Mouse (Mus musculus): ENCODE data around the gene Hbp1. TPM values are rescaled to one million over a fixed set of nuclear protein-coding genes. Genes with fewer than 3 reads are reported as not detected.

Hbp1 gene
- polyA plus RNA-seq, 1 experiment from 2014 or later = 70.8 TPM

DNA sequence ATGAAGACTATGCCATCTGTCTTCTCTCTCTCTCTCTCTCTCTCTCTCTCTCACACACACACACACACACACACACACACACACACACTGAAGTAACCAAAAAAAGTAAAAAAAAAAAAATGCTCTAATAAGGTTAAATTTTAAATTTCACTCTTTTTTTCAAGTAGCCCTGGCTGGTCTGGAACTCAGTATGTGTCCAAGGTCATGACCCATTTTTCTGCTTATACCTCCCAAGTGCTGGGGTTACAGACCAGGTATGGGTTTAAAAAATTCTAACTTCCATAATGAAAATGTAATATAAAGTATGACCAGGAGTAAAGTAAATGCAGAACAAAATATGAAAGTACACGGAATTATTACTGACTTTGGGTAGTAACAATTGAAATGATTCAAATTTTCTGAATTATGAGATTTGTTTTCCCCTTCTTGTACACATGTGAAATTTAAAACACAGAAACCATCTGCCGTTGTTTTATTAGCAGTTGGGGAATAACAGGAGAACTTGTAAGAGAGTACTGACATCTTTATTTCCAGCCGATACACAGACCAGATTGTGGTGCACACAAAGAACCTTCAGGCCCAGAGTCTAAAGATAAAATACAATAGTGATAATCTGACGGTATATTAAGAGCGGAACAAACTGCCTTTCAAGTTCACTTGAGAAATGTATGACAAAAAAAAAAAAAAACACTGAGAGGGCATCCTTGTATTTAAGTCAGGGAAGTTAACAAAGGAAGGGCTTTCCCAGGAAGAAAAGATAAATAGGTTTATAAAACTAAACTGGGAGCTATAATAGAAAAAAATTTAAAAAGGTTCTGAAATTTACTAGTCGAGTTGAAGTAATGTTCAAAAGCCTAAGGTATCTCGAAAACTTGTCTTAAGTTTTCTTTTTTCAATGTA is 2.0 kb downstream of the Hbp1 start:
- no peak for ATAC-seq (ENCODE audit: low FRiP score, low TSS enrichment)
- DNase-seq = peak; percentile 23
- H3K4me3 ChIP-seq (replicated peaks; ENCODE audit: low read depth, low read length) = peak overlapping the region; percentile 91
- H3K27me3 ChIP-seq (ENCODE audit: control insufficient read depth, insufficient read depth, low read length) = no peaks in the 10 kb centered on the region
- WGBS = 13% methylated on average over 7 of the region's 7 CpGs
- peak overlapping the region; percentile 98 for H3K27ac ChIP-seq (replicated peaks; ENCODE audit: low read depth, low read length)
- peak overlapping the region; percentile 80 for H3K9ac ChIP-seq (replicated peaks; ENCODE audit: low read length)
- peak overlapping the region; percentile 66 for H3K4me2 ChIP-seq (ENCODE audit: low read length)
- H3K36me3 ChIP-seq (ENCODE audit: control insufficient read depth, insufficient read depth, low read length) = peaks cover 6% of the 10 kb centered on the region
- no peaks in the 10 kb centered on the region for H3K9me3 ChIP-seq (ENCODE audit: control insufficient read depth, low read length)
- H3K4me1 ChIP-seq (ENCODE audit: control insufficient read depth, insufficient read depth, low read length) = no peaks in the 10 kb centered on the region; the same call in 1 of the 2 replicates

DNA sequence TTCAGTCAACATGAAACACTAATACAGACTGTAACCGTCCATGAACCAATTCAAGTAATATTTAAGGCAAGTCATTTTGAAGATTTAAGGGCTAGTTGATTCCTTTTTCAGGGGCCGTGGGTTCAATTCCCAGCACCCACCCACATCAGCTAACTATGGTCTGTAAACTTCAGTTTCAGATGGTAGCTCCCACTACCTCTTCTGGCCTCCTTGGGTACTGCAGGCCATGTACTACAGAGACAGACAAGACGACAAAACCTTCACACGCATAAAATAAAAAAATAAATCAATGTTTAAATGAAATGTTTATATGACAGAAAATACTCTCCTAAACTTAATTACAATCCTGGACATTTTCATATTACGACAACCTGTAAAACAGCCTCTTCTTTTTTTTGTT is 2.9 kb downstream of the Hbp1 start:
- H3K9ac ChIP-seq (replicated peaks; ENCODE audit: low read length) = no peak overlapping the region
- H3K4me2 ChIP-seq (ENCODE audit: low read length) = no peak overlapping the region
- no peaks in the 10 kb centered on the region for H3K9me3 ChIP-seq (ENCODE audit: control insufficient read depth, low read length)
- 97% methylated on average over 5 of the region's 5 CpGs for WGBS
- no peaks in the 10 kb centered on the region; the same call in 1 of the 2 replicates for H3K4me1 ChIP-seq (ENCODE audit: control insufficient read depth, insufficient read depth, low read length)
- peak; percentile 17 for DNase-seq
- no peak overlapping the region for H3K27ac ChIP-seq (replicated peaks; ENCODE audit: low read depth, low read length)
- H3K27me3 ChIP-seq (ENCODE audit: control insufficient read depth, insufficient read depth, low read length) = no peaks in the 10 kb centered on the region
- no peak for ATAC-seq (ENCODE audit: low FRiP score, low TSS enrichment)
- peaks cover 14% of the 10 kb centered on the region for H3K36me3 ChIP-seq (ENCODE audit: control insufficient read depth, insufficient read depth, low read length)
- H3K4me3 ChIP-seq (replicated peaks; ENCODE audit: low read depth, low read length) = no peak overlapping the region

- no peak for ATAC-seq (ENCODE audit: low FRiP score, low TSS enrichment)
- 96% methylated on average over 2 of the region's 2 CpGs for WGBS
- no peak overlapping the region for H3K27ac ChIP-seq (replicated peaks; ENCODE audit: low read depth, low read length)
These were observed 5.9 kb downstream of the Hbp1 start for GRCm38 (mm10) chr12:31944405-31944804.

GRCm38 (mm10) chr12:31943020-31943654 is 7.2 kb downstream of the Hbp1 start:
- Histone ChIP-seq H3K27ac (replicated peaks; ENCODE audit: low read depth, low read length) (no peak overlapping the region), H3K4me2 (ENCODE audit: low read length) (no peak overlapping the region), H3K4me1 (ENCODE audit: control insufficient read depth, insufficient read depth, low read length) (no peaks in the 10 kb centered on the region; the same call in 1 of the 2 replicates), H3K27me3 (ENCODE audit: control insufficient read depth, insufficient read depth, low read length) (no peaks in the 10 kb centered on the region), H3K9me3 (ENCODE audit: control insufficient read depth, low read length) (no peaks in the 10 kb centered on the region), H3K9ac (replicated peaks; ENCODE audit: low read length) (no peak overlapping the region), H3K36me3 (ENCODE audit: control insufficient read depth, insufficient read depth, low read length) (peaks cover 45% of the 10 kb centered on the region), H3K4me3 (replicated peaks; ENCODE audit: low read depth, low read length) (no peak overlapping the region)
- 93% methylated on average over 4 of the region's 4 CpGs for WGBS
- ATAC-seq (ENCODE audit: low FRiP score, low TSS enrichment) = no peak
- no peak for DNase-seq

More at GRCm38 (mm10) chr12:31944405-31944804, 5.9 kb downstream of the Hbp1 start:
- no peaks in the 10 kb centered on the region for H3K9me3 ChIP-seq (ENCODE audit: control insufficient read depth, low read length)
- no peak overlapping the region for H3K4me2 ChIP-seq (ENCODE audit: low read length)
- DNase-seq = no peak
- H3K9ac ChIP-seq (replicated peaks; ENCODE audit: low read length) = no peak overlapping the region
- no peak overlapping the region for H3K4me3 ChIP-seq (replicated peaks; ENCODE audit: low read depth, low read length)
- H3K4me1 ChIP-seq (ENCODE audit: control insufficient read depth, insufficient read depth, low read length) = no peaks in the 10 kb centered on the region; the same call in 1 of the 2 replicates
- H3K36me3 ChIP-seq (ENCODE audit: control insufficient read depth, insufficient read depth, low read length) = peaks cover 33% of the 10 kb centered on the region
- no peaks in the 10 kb centered on the region for H3K27me3 ChIP-seq (ENCODE audit: control insufficient read depth, insufficient read depth, low read length)

DNA sequence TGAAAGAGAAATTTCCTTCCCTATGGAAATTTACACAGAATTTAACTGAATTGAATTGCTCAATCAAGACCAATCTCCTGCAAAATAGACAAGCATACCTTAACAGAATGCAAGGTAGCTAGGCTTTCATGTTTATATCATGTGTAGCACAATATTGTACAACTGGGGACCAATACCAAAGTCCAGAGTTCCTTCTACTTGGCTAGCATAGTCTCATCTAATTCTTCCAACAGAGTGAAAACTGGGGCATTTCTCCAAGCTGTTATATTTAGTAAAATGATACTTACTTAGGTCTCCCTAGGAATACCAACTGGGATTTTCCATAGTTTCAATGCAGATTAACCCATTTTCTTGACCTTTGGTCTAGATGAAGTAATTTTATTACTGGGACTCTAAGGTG is 11.3 kb downstream of the Hbp1 start:
- Histone ChIP-seq H3K27ac (replicated peaks; ENCODE audit: low read depth, low read length) (no peak overlapping the region), H3K36me3 (ENCODE audit: control insufficient read depth, insufficient read depth, low read length) (peaks cover 81% of the 10 kb centered on the region), H3K27me3 (ENCODE audit: control insufficient read depth, insufficient read depth, low read length) (no peaks in the 10 kb centered on the region), H3K4me3 (replicated peaks; ENCODE audit: low read depth, low read length) (no peak overlapping the region), H3K4me1 (ENCODE audit: control insufficient read depth, insufficient read depth, low read length) (no peaks in the 10 kb centered on the region), H3K9ac (replicated peaks; ENCODE audit: low read length) (no peak overlapping the region), H3K9me3 (ENCODE audit: control insufficient read depth, low read length) (no peaks in the 10 kb centered on the region), H3K4me2 (ENCODE audit: low read length) (no peak overlapping the region)
- no peak for DNase-seq
- no peak for ATAC-seq (ENCODE audit: low FRiP score, low TSS enrichment)

DNA sequence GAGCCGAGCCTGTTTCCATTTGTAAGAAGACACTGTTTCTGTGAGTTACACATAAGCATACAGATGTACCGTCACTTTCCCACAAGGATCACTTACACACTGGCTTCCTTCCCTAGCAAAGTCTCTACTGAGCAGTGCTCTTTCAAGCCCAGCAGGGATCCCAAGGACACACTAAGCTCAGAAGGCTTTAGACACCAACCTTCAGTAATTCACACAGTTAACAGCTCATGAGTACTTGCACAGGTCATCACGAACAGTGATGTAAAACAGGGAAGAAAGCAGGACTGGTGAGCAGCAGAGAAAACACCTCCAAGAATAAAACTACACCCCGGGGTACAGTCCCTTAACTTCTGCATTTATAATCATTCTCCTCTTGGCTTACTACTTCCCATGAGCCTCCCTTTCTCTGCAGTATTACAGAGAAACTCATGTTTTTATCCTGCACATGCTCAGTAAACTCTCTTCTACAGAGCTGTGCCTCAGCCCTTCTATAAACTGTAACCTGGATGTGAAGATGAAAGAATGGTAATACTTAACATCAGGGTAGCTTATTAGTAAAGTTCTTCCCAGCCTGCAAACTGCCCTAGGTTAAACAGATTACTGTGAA is 11.8 kb downstream of the Hbp1 start:
- no peaks in the 10 kb centered on the region for H3K9me3 ChIP-seq (ENCODE audit: control insufficient read depth, low read length)
- no peak overlapping the region for H3K4me3 ChIP-seq (replicated peaks; ENCODE audit: low read depth, low read length)
- no peaks in the 10 kb centered on the region for H3K4me1 ChIP-seq (ENCODE audit: control insufficient read depth, insufficient read depth, low read length)
- no peak for ATAC-seq (ENCODE audit: low FRiP score, low TSS enrichment)
- H3K4me2 ChIP-seq (ENCODE audit: low read length) = no peak overlapping the region
- no peak overlapping the region for H3K27ac ChIP-seq (replicated peaks; ENCODE audit: low read depth, low read length)
- DNase-seq = no peak
- H3K9ac ChIP-seq (replicated peaks; ENCODE audit: low read length) = no peak overlapping the region
- no peaks in the 10 kb centered on the region for H3K27me3 ChIP-seq (ENCODE audit: control insufficient read depth, insufficient read depth, low read length)
- peaks cover 79% of the 10 kb centered on the region for H3K36me3 ChIP-seq (ENCODE audit: control insufficient read depth, insufficient read depth, low read length)
- WGBS = 91% methylated on average over 4 of the region's 4 CpGs

DNA sequence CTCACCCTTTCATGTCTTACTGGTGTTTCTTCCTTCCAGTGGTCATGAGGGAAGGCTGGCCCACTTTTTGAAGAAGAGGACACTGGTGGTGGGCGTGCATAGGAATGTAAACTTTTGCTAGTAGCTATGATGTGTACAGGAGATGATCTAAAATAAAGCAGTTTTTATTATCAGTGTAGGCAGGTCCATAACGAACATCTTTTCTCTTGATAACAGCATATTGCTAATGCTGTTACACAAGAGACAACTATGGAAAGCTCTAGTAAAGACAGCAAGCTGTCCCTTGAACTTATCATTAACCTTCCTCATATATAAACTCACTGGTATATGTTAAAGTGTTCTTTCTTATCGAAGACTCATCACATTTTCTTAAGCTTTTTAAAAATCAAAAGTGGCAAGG is 12.7 kb downstream of the Hbp1 start:
- no peak overlapping the region for H3K9ac ChIP-seq (replicated peaks; ENCODE audit: low read length)
- no peak for ATAC-seq (ENCODE audit: low FRiP score, low TSS enrichment)
- H3K9me3 ChIP-seq (ENCODE audit: control insufficient read depth, low read length) = no peaks in the 10 kb centered on the region
- H3K4me3 ChIP-seq (replicated peaks; ENCODE audit: low read depth, low read length) = no peak overlapping the region
- WGBS = 96% methylated on average over 3 of the region's 3 CpGs
- no peak overlapping the region for H3K4me2 ChIP-seq (ENCODE audit: low read length)
- no peaks in the 10 kb centered on the region for H3K27me3 ChIP-seq (ENCODE audit: control insufficient read depth, insufficient read depth, low read length)
- no peak for DNase-seq
- H3K4me1 ChIP-seq (ENCODE audit: control insufficient read depth, insufficient read depth, low read length) = no peaks in the 10 kb centered on the region
- peaks cover 77% of the 10 kb centered on the region for H3K36me3 ChIP-seq (ENCODE audit: control insufficient read depth, insufficient read depth, low read length)
- H3K27ac ChIP-seq (replicated peaks; ENCODE audit: low read depth, low read length) = no peak overlapping the region

DNA sequence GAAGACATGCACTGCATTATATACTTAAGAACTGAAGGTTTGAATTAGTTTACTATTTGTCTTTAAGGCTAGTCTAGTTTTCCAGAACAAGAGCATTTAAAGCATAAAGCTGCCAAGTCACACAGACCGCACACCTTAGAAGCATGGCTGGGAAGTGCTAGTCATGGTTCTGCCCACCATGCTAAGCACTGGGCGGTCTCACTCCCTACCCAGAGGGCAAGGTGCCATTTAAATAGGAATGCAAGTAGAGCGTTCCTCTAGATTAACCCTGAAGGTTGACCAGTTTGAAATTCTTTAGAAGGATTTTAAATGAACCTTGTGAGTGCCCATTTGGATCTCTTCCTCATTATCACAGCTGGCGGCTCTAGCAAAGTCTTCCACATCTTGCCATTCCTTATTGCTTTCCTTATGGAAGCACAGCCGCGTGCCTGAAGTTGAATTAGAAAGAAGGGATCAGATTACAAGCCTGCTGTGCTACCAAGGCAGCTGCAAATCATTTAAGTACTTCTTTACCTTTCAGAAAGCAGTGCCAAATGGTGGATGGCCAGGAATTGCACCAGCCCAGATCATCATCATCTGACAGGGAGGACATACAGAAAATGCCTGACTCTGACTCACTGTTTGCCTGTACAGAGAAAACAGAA is 13.6 kb downstream of the Hbp1 start:
- no peak for DNase-seq
- no peak overlapping the region for H3K27ac ChIP-seq (replicated peaks; ENCODE audit: low read depth, low read length)
- H3K4me3 ChIP-seq (replicated peaks; ENCODE audit: low read depth, low read length) = no peak overlapping the region
- no peak overlapping the region for H3K4me2 ChIP-seq (ENCODE audit: low read length)
- no peaks in the 10 kb centered on the region for H3K9me3 ChIP-seq (ENCODE audit: control insufficient read depth, low read length)
- 49% methylated on average over 6 of the region's 6 CpGs for WGBS
- no peak overlapping the region for H3K9ac ChIP-seq (replicated peaks; ENCODE audit: low read length)
- ATAC-seq (ENCODE audit: low FRiP score, low TSS enrichment) = no peak
- H3K4me1 ChIP-seq (ENCODE audit: control insufficient read depth, insufficient read depth, low read length) = no peaks in the 10 kb centered on the region
- H3K36me3 ChIP-seq (ENCODE audit: control insufficient read depth, insufficient read depth, low read length) = peaks cover 79% of the 10 kb centered on the region
- no peaks in the 10 kb centered on the region for H3K27me3 ChIP-seq (ENCODE audit: control insufficient read depth, insufficient read depth, low read length)

Data from midbrain, embryonic 14.5 days (tissue).